Mouse (Mus musculus): ENCODE results near the gene Luc7l2.
A peak's percentile ranks its signal among the peaks of the same experiment; 100 is the strongest.

The Luc7l2 gene

DNA sequence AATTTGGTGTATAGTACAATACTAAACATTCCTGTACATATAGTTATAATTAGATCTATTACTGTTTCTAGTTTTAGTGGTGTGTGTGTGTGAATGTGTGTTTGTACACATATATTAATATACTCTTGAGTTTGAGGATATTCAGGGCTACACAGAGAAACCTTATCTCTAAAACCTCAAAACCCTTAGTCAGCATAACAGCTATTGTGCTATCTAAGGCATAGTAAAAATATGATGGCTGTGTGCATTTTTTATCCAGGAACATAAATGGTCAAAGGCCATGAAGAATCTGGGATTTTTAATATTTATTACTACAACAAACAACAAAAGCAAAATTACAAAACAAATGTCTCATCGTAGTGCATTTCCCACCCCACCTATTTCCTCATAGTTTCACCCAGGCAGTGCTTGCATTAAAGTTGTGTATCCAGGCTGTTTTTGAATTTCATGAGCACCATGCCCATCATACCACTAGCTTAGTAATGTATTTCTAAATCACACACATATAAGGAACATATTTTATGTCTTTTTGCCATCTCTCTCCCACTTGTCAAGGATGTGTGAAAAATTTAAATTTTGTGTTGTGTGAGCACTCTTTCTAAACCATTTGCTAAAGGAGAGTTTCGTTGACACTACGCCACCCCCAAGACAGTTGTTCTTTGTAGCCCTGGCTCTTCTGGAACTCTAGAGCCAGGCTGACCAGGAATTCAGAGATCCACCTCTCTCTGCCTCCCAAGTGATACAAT is 29.2 kb downstream of the Luc7l2 start:
- DNase-seq = no peak

DNA sequence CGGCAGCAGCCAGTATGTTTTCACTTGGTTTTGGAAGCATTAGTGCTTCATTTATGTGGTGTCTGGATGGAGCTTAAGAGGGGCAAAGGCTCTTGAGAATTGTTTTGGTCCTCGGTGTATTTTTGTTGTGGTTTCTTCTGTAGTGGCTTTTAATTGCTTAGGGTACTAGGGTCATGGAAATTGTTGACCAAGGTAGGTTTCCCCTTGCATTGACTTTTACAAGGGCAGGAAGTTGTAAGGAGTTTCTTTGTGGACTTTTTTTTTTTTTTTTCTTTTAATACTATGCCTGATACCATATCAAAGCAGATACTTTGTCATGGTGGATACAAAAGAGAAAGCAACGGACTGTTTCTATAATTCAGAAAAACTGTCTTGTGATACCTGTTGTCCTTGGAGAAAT is 30.6 kb downstream of the Luc7l2 start:
- DNase-seq = no peak

DNA sequence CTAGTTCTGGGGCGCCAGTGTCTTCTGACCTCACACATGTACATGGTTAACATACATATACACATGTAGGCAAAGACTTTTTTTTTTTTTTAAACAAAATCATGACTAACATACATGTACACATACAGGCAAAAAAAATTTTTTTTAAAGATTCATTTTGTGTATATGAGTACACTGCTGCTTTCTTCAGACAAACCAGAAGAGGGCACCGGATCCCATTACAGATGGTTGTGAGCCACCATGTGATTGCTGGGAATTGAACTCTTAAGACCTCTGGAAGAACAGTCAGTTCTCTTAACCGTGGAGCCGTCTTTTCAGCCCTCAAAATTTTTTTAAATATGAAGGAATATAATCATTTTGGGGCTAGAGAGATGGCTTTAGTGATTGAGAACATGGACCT is 46.3 kb downstream of the Luc7l2 start:
- DNase-seq = no peak

DNA sequence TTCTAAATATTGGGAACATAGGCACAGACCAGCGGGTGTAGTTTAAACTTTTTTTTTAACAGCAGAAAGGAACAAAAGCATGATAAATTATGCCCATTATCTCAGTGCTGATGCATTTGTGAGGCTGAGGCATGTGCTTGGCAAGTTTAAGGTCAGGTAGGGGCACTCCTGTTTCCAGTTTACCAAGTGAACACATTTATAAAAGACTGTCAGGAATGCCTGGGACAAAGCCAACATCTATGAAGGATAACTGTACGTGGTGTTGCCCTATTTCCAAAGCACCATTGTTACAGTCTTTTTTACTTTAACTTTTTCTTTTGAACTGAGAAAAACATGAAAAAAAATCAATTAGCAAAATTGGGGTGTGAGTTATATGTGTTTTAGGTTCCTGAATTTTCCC is 58.8 kb downstream of the Luc7l2 start:
- no peak for DNase-seq

DNA sequence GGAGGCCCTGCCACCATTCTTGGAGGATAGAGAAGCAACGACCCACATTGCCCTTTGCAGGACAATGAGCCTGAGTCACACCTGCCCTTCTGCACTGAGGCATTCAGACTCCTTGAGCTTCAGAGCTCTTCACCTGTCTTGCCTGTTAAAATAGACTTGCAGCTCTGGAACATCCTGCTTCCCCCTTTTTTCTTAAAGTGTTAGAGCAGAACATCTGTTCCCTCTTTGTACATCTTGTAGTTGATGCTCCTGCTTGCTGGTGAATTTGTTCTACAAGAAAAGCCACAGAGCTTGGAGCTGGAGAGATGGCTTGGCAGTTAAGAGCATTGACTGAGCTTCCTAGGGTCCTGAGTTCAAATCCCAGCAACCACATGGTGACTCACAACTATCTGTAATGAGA is 71.3 kb downstream of the Luc7l2 start:
- DNase-seq = no peak

DNA sequence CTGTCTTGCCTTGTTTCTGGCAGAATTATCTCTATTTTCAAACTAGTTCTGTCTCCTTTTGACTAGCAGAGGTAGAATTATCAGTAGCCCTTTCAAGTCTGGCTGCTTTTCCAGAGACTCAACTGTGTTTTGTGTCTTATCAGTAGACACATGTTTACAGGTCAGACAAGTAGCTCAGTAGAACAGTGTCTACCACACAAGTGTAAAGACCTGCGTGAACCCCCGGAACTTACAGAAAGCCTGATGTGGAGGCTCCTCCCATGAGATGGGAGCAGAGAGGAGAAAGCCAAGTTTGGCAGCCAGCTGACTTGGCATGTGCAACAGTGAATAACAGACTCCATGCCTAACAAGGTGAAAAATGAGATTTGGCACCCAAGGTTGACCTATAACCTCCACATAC is 72.3 kb downstream of the Luc7l2 start:
- DNase-seq = no peak

DNA sequence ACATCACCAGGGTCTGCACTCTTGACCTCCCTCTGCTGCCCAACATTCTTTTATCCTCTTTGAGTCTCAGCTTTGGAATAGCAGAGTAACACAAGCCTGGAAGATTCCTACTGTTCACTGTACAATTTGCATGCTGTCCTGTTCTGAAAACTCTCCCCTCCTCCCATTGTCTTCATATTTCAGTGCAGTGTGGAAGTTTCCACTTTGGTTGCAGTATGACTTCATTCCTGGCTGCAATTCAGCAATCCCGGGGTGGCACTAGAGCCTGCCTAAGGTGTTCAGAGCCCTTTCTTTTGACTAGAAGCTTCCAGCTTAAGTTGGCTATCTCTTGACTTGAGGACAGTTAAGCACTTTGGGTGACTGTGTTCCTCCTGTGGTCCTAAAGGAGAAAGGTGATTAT is 73.3 kb downstream of the Luc7l2 start:
- DNase-seq = peak; percentile 42

DNA sequence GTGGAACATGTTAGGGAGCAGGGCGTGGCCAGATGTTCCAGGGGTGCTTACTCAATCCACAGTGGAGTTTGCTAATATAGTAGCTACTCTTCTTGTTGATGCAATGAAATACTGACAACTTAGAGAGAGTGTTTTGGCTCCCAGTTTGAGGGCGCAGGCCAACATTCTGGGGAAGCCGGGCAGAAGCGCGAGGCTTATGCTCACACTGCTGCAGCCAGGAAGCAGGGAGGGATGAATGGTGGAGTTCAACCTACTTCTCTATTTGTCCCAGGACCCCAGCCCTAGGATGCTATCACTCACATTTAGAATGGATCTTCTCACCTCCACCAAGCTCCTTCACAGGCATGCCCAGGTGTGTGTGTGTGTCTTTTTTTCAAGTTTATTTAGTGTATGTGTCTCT is 75.0 kb downstream of the Luc7l2 start:
- DNase-seq = no peak

DNA sequence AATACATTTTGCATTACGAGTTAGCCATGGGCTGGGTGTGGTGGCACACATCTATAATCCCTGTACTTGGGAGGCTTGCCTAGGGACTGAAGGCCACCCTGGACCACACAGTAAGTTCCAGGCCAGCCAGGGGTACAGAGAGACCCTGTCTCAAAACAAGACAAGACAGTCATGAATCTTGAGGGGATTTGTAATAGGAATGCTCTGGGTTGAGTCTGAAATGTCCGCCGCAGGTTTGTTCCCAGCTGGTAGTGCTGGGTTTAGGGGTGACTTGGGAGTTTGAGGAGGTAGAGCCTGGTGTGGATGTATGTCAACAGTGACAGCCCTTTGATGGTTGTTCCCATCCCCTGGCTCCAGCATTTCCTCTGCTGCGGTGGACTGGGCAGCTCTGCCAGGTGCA is 75.9 kb downstream of the Luc7l2 start:
- DNase-seq = no peak

DNA sequence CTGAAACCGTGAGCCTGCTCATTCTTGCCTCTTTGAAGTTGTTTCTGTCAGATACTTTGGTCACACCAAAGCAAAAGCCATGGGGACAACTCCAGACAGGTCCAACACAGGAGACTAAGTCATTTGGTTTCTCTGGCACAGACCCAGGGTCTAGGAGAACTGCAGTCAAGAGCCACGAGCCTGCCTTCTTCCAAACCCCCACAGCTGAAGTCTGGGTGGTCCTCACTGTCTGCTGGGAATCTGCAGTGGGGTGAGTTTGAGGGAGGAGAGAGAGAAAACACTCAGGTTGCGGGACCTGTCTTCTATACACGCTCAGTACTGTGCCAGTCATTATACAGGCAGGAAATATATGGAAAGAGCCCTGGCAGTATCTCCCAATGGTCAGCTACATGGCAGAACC is 76.4 kb downstream of the Luc7l2 start:
- DNase-seq = no peak

DNA sequence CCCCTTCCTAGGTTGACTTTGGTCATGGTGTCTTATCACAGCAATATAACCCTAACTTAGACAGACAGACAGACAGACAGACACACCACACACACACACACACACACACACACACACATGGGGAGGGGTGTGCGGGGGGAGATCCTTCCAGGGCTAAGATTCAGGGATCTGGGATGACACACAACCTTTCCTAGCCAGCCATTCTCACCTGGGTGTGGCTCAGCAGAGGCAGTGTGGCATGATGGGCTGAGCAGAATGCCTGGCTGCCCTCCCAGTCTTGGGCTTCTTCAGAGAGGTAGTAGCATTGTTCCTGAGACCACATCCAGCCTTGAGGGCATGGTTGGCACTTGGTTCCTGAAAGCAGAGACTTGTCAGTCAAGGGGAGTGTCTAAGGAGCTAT is 78.4 kb downstream of the Luc7l2 start:
- DNase-seq = no peak

DNA sequence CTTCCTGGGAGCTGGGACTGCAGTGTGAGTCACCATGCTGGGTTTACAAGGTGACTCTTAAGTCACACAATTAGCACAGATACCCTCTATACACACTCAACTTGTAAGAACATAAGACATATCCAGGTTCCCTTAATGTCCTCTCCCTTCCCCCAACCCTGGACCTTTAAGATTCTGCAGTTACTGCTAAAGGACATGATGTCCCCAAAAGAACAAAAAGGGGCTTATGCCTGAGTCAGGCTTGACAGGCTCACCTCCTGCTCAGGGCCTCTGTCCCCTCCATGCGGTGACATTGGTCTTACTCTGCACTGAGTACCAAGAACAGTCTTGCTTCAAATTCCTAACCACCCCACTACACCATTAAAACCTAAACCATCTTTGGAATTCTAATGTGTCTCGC is 81.7 kb downstream of the Luc7l2 start:
- no peak for DNase-seq

DNA sequence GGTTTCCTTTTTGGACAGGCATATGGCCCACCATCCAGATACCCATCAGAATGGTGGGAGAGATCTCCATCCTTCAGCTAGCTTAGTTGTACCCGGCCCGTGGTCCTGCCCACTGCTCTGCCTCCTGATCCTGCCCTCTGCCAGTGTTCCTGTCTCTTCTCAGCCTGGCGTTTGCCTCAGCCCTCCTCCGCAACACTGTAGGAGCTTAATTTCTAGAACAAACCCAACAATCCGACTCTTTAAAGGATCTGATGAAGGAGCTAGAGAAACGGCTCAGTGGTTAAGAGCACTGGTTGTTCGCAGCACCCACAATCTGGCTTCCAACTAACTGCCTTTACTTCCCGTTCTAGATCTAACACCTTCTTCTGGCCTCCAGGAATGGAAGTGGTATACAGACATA is 83.3 kb downstream of the Luc7l2 start:
- no peak for DNase-seq

DNA sequence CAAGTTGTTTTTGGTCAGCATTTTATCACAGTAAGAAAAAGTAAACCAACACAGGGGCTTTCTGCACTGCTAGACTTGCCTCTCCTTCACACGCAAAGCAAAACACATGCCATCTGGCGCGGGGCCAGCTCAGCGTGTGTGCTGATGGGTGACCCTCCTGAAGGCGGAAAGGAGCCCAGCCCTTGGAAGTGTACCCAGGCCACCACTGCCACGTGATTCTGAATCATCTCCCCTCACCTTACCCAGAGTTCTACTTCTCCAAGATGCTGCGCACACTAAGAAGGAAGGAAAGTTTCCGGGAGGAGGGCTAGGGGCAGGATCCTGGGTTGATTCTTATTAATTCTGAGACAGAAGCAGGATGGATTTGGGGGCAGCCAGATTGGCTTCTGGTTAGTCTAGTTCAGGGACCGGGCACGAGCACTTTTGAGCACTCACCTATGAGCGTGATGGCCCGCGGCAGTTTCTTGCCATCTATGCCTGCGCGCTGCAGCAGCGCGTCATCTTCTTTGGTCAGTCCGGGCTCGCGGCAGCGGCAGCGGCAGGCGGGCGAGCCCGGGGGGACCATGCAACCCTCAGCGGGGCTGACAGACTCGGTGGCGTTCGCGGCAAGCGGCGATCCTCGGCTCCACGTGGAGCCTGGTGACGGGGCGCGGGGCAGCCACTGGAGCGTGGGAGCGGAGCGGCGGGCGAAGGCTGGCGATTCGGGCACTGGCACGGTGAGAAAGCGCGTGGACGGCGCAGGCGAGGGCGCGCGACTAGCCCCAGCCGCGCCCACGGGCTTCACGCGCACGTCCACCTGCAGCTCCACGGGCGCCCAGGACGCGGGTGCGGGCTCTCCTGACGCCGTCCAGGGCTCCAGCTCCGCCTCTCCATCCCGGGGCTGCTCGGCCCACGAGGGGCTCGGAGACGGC is 85.1 kb downstream of the Luc7l2 start:
- DNase-seq = peak; percentile 31

DNA sequence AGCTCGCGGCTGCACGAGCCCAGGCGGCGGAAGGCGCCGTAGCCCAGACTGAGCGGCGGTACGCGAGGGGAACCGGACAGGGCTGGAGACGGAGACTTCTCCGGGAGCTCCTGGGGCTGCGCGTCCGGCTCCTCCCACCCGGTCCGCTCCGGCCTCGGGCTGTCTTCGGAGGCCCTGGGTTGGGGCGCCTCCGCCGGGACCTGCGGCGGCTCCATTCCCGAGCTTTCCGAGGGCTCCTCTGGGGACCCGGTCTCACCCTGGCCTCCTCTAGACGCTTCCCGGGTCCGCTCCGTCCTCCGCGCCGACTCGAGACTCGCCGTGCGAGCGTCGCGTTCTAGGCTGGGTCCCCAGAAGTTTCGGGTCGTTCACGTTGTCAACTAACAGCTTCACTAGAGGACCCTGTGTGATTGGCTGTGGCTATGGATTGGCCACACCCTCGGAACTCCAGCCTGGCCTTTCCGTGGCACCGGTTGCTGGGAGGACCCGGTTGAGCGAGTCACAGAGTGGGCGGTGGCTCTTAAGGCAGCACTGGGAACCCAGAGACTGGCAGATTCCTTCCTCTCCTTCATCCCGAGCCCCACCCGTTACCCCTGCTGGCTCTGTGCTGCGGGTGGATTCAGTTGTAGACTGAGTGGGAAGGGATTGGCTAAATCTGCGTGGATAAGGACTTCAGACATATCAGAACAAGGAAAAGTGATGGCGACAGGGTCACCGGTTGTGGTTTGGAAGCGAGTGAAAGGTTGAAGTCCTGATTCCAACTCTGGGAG is 85.9 kb downstream of the Luc7l2 start, which contains the start of gene Klrg2:
Gene Klrg2, minus strand, starts transcription at position 391 of the 767 bp plus-strand sequence.
- no peak for DNase-seq

DNA sequence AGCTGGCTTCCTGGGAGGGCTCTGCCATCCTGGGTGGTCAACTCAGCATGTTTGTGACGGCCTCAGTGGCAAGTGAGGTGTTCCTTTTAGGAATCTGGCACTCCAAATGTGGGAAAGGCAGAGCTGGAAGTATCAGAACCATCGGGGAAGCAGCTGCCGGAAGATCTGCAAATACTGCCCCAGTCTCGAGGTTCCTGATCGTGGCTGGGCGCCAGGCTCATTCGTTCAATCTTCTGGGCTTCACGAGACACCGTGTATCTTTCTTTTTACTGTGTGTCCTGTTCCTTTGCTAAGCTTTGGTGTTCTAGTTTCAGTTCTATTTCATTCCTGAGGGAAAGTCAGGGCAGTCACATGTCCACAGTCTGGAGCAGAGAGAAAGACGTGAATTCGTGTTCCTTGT is 89.3 kb downstream of the Luc7l2 start:
- DNase-seq = no peak

DNA sequence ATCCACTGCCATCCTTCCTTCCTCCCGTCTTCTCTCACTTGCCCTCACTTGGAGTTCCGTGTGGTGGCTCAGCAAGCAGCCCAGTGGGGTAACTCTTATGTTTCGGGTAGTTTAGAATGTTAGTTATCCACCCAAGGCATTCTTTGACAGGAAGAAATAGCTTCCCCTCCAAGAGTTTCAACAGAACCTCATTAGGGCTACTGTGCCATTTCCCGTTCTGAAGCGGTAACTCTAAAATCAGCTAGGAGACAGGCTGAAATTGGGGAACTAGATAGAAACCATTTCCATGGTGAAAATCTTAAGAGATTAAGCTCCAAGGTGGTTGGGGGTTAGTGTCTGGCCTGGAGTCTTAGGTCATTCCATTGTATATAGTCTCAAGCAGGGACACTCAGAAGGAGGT is 90.1 kb downstream of the Luc7l2 start:
- DNase-seq = no peak

DNA sequence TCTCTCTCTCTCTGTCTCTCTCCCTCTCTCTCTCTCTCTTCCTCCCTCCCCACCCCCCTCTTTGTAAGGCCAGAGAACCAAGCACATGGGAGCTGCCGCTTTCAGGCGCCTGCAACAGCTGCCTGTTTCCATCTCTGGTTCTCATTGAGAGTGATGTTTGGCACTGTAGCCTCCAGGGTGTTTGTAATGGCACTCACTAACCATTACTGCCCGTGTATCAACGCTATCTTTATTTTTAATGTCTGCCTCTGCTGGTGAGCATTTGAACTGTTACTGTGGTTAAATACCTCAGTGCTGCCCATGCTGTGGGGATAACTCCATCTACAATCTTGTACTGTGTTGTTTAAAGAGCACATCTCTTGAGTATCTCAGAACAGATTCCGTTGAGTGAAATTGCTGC is 90.5 kb downstream of the Luc7l2 start:
- DNase-seq = no peak

DNA sequence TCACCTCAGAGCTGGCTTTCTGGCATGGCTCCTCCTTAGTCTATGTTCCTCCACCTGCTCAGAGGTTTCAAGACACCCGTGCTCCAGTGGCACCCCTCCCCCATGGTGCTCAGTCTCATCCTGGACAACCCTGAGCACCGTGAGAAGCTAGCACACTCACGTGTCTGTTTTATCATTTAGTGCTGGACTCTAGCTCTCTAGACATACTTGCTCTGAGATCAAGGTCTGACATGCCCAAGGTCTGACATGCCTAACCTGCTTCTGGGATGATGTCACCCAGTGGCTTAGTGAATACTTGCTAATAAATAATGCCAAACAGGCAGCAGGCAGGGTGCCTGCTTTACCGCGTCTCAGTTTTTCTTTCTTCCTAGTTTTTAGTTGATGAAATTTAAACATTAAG is 91.5 kb downstream of the Luc7l2 start:
- DNase-seq = no peak

DNA sequence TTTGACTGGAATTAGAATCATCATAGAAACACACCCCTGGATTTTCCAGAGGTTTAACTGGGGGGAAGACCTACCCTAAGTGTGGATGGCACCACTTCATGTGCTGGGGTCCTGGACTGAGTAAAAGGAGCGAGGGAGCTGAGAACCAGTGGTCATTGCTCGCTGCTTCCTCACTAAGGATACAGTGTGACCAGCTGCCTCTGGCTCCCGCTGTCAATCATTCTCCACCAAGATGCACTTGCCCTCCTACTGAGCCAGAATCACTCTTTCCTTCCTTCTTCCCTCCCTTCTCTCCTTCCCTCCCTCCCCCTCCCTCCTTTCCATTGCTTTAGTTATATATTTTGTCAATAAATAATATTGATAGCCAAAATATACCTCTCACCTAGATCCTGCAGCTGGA is 91.9 kb downstream of the Luc7l2 start:
- DNase-seq = no peak

DNA sequence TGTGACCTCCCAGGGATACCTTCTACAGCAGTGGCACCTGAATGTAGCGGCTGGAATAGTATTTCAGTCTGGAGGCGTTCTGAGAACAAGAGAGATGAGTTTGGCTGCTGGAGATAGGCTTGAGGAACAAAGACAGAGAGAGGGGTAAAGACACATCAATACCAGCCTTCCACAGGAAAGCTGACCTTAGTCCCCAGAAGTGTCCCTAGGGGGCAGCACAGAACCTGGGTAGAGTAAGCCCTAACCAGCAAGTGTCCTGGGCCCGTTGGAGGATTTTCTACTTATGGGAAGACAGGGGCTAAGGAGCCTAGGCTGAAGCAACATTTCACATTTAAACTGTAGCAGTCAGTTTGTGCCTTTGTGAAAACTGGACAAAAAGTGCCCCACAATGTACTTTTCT is 98.4 kb downstream of the Luc7l2 start:
- no peak for DNase-seq

DNA sequence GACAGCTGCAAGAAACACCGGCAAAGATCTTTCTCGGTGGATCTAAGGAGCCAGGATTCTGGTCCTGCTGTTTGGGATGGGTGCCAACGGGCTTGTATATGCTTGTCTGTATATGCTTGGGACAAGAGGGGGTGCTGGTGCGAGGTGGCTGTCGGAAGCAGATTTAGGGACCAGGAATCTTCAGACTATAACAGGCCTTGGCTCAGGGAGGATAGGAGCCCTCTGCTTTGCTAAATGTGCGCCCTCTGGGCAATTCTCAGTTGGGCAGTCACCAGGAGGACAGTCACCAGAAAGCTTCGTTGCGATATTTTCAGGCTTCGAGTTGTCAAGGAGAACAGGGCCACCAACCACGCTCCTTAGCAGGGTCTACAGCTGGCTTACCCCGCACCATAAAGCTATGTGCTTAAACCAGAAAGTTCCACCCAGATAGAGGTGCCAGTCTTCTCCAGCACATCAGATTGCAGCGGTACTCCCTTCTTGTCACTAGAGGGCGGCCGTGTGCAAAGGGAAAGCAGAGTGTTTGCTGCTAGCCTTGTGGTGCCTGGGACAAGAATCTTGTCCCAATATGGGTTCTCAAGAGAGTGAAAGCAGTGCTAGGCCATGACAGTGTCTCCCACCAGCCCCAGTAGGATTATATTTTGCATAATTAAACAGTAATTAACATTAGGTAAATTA is 99.3 kb downstream of the Luc7l2 start:
- peak; percentile 34 for DNase-seq

Measured in cerebellum, adult 11-12 months (tissue).